Mouse (Mus musculus): ENCODE results near the gene Atxn7.

Atxn7 gene

GRCm38 (mm10) chr14:14120230-14121096 is 159.2 kb downstream of the Atxn7 start, which contains the start of gene Psmd6:
Gene Psmd6 (minus strand): TSS chr14:14120984.
- peak; percentile 99 for ATAC-seq (ENCODE audit: low TSS enrichment)
